Mouse (Mus musculus) frontal cortex, adult 2 months (tissue): ENCODE measurements around the gene L1cam. TPM values are rescaled to one million over a fixed set of nuclear protein-coding genes. Genes with fewer than 3 reads are reported as not detected.
A peak's percentile ranks its signal among the peaks of the same experiment; 100 is the strongest.

Experiments used
- DNase-seq, 2 experiments: peaks; one replicate each; pipeline ENCODE4 v3.0.0; 2022; ENCODE audit warnings: low spot score in 1 of 2; ENCODE audit errors: extremely low spot score in 1 of 2
- polyA plus RNA-seq: library from polyadenylated mRNA; depleted of rRNA; stranded (reverse); fragments of >200 nt; gene quantifications from 2 replicates; pipeline ENCODE4 v1.2.3, GENCODE M21; 2012

Gene L1cam
- polyA plus RNA-seq, 1 experiment = 113 TPM

GRCm38 (mm10) chrX:73880194-73881035 is 15.5 kb downstream of the L1cam start:
- DNase-seq = no peak

- no peak for DNase-seq
These were observed 18.9 kb downstream of the L1cam start for GRCm38 (mm10) chrX:73877014-73877413.

GRCm38 (mm10) chrX:73875881-73876280 is 20.0 kb downstream of the L1cam start:
- no peak for DNase-seq

- no peak for DNase-seq
These were observed 23.9 kb downstream of the L1cam start for GRCm38 (mm10) chrX:73871956-73872355.

- no peak for DNase-seq
These were observed 24.4 kb downstream of the L1cam start for GRCm38 (mm10) chrX:73871474-73871873.

- no peak for DNase-seq
These were observed 26.6 kb downstream of the L1cam start for GRCm38 (mm10) chrX:73869334-73869733.

- DNase-seq = no peak
These were observed 28.1 kb downstream of the L1cam start for GRCm38 (mm10) chrX:73867852-73868251.

- no peak for DNase-seq
These were observed 28.6 kb downstream of the L1cam start for GRCm38 (mm10) chrX:73867256-73867655.

- no peak for DNase-seq
These were observed 31.2 kb downstream of the L1cam start for GRCm38 (mm10) chrX:73864692-73865091.

- DNase-seq = no peak
These were observed 40.9 kb downstream of the L1cam start for GRCm38 (mm10) chrX:73855087-73855408.

GRCm38 (mm10) chrX:73854326-73855086 is 41.4 kb downstream of the L1cam start:
- no peak for DNase-seq

- DNase-seq = no peak
These were observed 59.2 kb downstream of the L1cam start for GRCm38 (mm10) chrX:73836691-73837090.

- DNase-seq = no peak
These were observed 60.2 kb downstream of the L1cam start for GRCm38 (mm10) chrX:73835731-73836130.

- peak in 1 of 2 experiments; percentile 42 for DNase-seq
These were observed 71.4 kb downstream of the L1cam start, which contains the start of gene Pdzd4 for GRCm38 (mm10) chrX:73824185-73825151. TSS of gene Pdzd4 (minus strand) at chrX:73824969.

- no peak for DNase-seq
These were observed 72.2 kb downstream of the L1cam start for GRCm38 (mm10) chrX:73823747-73824146.

GRCm38 (mm10) chrX:73816596-73817314 is 79.2 kb downstream of the L1cam start:
- DNase-seq = no peak

GRCm38 (mm10) chrX:73815072-73815471 is 80.8 kb downstream of the L1cam start:
- DNase-seq = no peak

GRCm38 (mm10) chrX:73805814-73806213 is 90.1 kb downstream of the L1cam start:
- DNase-seq = peak in 1 of 2 experiments; percentile 45
